Mouse (Mus musculus) C2C12 (cell line): ENCODE results near the gene Vmn2r61.

ENCODE experiments used
- CTCF ChIP-seq: IDR thresholded peaks from one replicate; pipeline ENCODE4 v1.5.1; 2011; ENCODE audit not compliant: control insufficient read depth, insufficient read depth, insufficient read length
- MAX ChIP-seq: IDR thresholded peaks from one replicate; pipeline ENCODE4 v1.6.1; 2011; ENCODE audit warnings: mild to moderate bottlenecking, control low read depth
- MYOD1 ChIP-seq: IDR thresholded peaks from one replicate; pipeline ENCODE4 v1.6.1; 2011; ENCODE audit warnings: low read depth; ENCODE audit not compliant: control insufficient read depth, insufficient read length
- USF1 ChIP-seq: IDR thresholded peaks from one replicate; pipeline ENCODE4 v1.6.1; 2011; ENCODE audit warnings: low read depth, mild to moderate bottlenecking, control low read depth, moderate library complexity

DNA sequence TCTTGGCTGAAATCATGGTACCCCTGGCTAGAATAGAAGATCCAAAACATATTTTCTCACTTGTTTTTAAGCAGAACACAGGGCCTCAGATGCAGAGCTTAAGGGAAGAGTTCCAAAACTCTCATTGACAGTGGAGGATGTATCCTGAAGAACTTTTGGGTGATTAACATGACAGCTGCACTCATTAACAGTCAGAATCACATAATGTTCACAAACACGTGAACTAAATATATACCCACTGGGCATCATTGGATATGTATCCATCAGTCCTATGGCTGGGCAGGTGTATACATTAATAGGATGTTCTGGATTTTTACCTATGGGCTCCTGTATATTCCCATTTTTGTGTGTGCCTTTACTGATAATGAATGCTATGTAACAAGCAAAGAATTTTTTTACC lies at the start of gene Vmn2r61:
- TF ChIP-seq MAX (no peak), CTCF (no peak), MYOD1 (no peak), USF1 (no peak)
